Mouse (Mus musculus) liver, postnatal 0 days (tissue): Measurements from ENCODE around the gene Dsn1.

Experiments used
- CTCF ChIP-seq: sonication (generic); IDR thresholded peaks from 2 replicates; pipeline ENCODE4 v1.5.1; 2016; ENCODE audit warnings: antibody characterized with exemption, low read depth
- EP300 ChIP-seq: IDR thresholded peaks from 2 replicates; pipeline ENCODE4 v1.6.1; 2016; ENCODE audit warnings: antibody characterized with exemption, low read depth, mild to moderate bottlenecking

GRCm38 (mm10) chr2:157043987-157044386 is 37.0 kb upstream of the Dsn1 start:
- TF ChIP-seq CTCF (peak; percentile 68), EP300 (no peak)
